In genomic region chr6:144664765-144665164, GRCm38 (mm10) we compare ENCODE assay signal across 14 mouse cellular contexts.
"Had no signal": no experiment of that assay in that cellular context is flagged by ENCODE, and none has a peak within 500 bp of the region (broad histone marks: within the 10 kb centered on the region; RNA-seq: fewer than 3 reads in every experiment).

No protein-coding gene starts in this region.

- H3K9me3 ChIP-seq: kidney, embryonic 15.5 days; limb, embryonic 10.5 days; midbrain, embryonic 13.5 days; neural tube, embryonic 15.5 days had no signal

- H3K4me3 ChIP-seq: kidney, embryonic 15.5 days; left cerebral cortex, adult 2 months; limb, embryonic 10.5 days; midbrain, embryonic 13.5 days; neural tube, embryonic 15.5 days had no signal

- DNase-seq: kidney, adult 2 months; kidney, postnatal 14 days; lung, embryonic 14.5 days; lung, postnatal 14 days; right cerebral cortex, adult 18-20 months; right cerebral cortex, postnatal 25 days had no signal

- H3K27ac ChIP-seq: kidney, embryonic 15.5 days; left cerebral cortex, adult 2 months; limb, embryonic 10.5 days; liver, embryonic 14.5 days; macrophage; midbrain, embryonic 13.5 days; neural tube, embryonic 15.5 days; stomach, postnatal 0 days had no signal

- H3K27me3 ChIP-seq: kidney, embryonic 15.5 days; midbrain, embryonic 13.5 days; neural tube, embryonic 15.5 days had no signal

- H3K9ac ChIP-seq: kidney, embryonic 15.5 days; liver, embryonic 14.5 days; lung, embryonic 14.5 days; midbrain, embryonic 13.5 days; neural tube, embryonic 15.5 days had no signal

- H3K4me1 ChIP-seq: midbrain, embryonic 13.5 days; neural tube, embryonic 15.5 days had no signal

- H3K36me3 ChIP-seq: kidney, embryonic 15.5 days; limb, embryonic 10.5 days; midbrain, embryonic 13.5 days; neural tube, embryonic 15.5 days had no signal

- ATAC-seq: midbrain, embryonic 13.5 days had no signal

- H3K4me2 ChIP-seq: kidney, embryonic 15.5 days; lung, embryonic 14.5 days; midbrain, embryonic 13.5 days; neural tube, embryonic 15.5 days had no signal
